Mouse (Mus musculus): ENCODE results near the gene Acadvl. TPM values are rescaled to one million over a fixed set of nuclear protein-coding genes. Genes with fewer than 3 reads are reported as not detected.
"Not testable (repeated sequence)": the region's sequence is repeated elsewhere in the genome, so short reads cannot be mapped to it uniquely, and the experiment has no call there.

Acadvl gene
- polyA plus RNA-seq, 1 experiment from 2014 or later: 51.7 TPM

DNA sequence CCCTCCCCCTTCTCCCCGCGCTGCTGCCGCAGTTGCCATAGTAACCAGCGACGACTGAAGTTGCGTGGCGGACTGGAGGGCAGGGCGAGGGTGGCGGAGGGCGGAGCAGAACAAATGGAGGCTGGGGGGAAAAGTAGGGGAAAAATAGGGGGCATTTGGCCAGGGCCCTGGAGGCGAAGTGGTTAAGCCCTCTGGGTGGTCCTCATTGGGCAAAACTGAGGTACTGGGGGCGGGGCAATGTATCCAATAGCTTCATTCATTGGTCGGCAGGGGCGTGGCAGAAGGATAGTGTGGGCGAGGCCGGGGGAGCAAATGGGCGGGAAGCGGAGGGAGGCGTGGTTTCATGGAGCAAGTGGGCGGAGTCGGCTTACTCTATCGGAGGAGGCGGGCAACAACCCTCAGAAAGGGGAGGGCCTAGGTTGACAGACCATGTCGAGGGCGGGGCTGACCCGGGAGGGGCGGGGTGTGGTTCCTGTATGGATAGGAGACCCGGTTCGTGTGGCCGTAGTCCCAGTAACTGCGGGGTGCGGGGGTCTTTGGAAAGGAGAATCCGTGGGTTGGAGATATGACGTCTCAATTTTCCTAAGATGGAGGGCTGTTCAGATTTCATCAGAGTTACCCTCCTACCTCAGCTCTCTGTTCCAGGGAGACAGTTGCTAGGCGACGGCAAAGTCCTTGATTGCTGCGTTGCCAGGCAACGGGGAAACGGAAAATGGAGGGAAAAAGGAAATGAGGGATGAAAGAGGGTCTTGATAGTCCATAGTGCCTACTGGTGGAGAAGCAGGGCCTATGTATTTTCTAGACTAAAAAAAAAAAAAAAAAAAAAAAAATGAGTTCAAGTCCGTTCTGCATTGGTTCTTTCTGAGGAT lies 6.3 kb upstream of the Acadvl start:
- Histone ChIP-seq H3K9me3 (no peaks in the 10 kb centered on the region), H3K27me3 (ENCODE audit: insufficient read depth, poor library complexity, severe bottlenecking) (no peaks in the 10 kb centered on the region), H3K4me1 (replicated peaks) (peaks cover 96% of the 10 kb centered on the region), H3K36me3 (no peaks in the 10 kb centered on the region), H3K27ac (peak overlapping the region; percentile 96), H3K4me3 (peak overlapping the region; percentile 74)
- 2% methylated on average over 40 of the region's 40 CpGs for WGBS
- peak; percentile 99 for DNase-seq (ENCODE audit: low spot score)

DNA sequence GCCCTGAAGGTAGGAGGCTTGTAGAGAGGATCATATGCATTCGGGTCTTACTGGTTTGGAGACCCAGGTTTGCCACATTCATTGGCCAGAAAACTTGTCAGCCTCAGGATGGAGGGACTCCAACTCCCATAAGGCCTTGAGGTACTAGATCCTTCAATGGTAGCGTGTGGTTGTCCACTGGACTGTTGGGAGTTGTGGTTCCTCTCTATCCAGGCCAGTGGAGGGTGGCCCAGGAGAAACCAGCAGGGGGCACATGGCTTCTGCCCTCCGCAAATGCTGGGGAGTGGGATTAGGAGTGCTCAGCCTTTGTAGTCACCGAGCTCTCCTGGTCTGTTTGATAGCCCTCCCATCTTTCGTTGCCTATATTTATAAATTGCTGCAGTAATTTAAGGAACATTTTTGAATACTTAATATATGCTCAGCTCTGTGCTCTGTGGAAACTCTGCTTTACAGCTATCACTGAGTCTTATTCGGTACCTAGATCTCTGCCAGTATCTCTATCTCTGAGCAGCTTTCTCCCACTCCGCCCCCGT lies 5.6 kb upstream of the Acadvl start:
- peak overlapping the region; percentile 96 for H3K27ac ChIP-seq
- 2% methylated on average over 8 of the region's 8 CpGs for WGBS
- H3K4me1 ChIP-seq (replicated peaks): peaks cover 89% of the 10 kb centered on the region
- H3K27me3 ChIP-seq (ENCODE audit: insufficient read depth, poor library complexity, severe bottlenecking): no peaks in the 10 kb centered on the region
- H3K4me3 ChIP-seq: peak overlapping the region; percentile 74
- H3K9me3 ChIP-seq: no peaks in the 10 kb centered on the region
- peak; percentile 86 for DNase-seq (ENCODE audit: low spot score)
- H3K36me3 ChIP-seq: no peaks in the 10 kb centered on the region

- DNase-seq (ENCODE audit: low spot score): no peak
- WGBS: 16% methylated on average over 8 of the region's 8 CpGs
- H3K27ac ChIP-seq: peak overlapping the region; percentile 96
Measured at GRCm38 (mm10) chr11:70020022-70020631, 4.9 kb upstream of the Acadvl start.

GRCm38 (mm10) chr11:70019495-70020021 lies 4.3 kb upstream of the Acadvl start:
- H3K27me3 ChIP-seq (ENCODE audit: insufficient read depth, poor library complexity, severe bottlenecking): no peaks in the 10 kb centered on the region
- peak overlapping the region; percentile 96 for H3K27ac ChIP-seq
- H3K36me3 ChIP-seq: no peaks in the 10 kb centered on the region
- H3K4me1 ChIP-seq (replicated peaks): peaks cover 87% of the 10 kb centered on the region
- no peaks in the 10 kb centered on the region for H3K9me3 ChIP-seq
- 22% methylated on average over 2 of the region's 2 CpGs for WGBS
- no peak for DNase-seq (ENCODE audit: low spot score)
- peak overlapping the region; percentile 74 for H3K4me3 ChIP-seq

More at GRCm38 (mm10) chr11:70020022-70020631, 4.9 kb upstream of the Acadvl start:
- Histone ChIP-seq H3K36me3 (no peaks in the 10 kb centered on the region), H3K4me3 (peak overlapping the region; percentile 74), H3K9me3 (no peaks in the 10 kb centered on the region), H3K4me1 (replicated peaks) (peaks cover 86% of the 10 kb centered on the region), H3K27me3 (ENCODE audit: insufficient read depth, poor library complexity, severe bottlenecking) (no peaks in the 10 kb centered on the region)

- H3K4me3 ChIP-seq: peak overlapping the region; percentile 74
- WGBS: 1% methylated on average over 25 of the region's 25 CpGs
- peak; percentile 83 for DNase-seq (ENCODE audit: low spot score)
- H3K4me1 ChIP-seq (replicated peaks): peaks cover 87% of the 10 kb centered on the region
- no peaks in the 10 kb centered on the region for H3K9me3 ChIP-seq
- H3K36me3 ChIP-seq: peaks cover 11% of the 10 kb centered on the region
- H3K27me3 ChIP-seq (ENCODE audit: insufficient read depth, poor library complexity, severe bottlenecking): no peaks in the 10 kb centered on the region
- H3K27ac ChIP-seq: peak overlapping the region; percentile 96
Measured at GRCm38 (mm10) chr11:70018131-70018990, 3.1 kb upstream of the Acadvl start.

DNA sequence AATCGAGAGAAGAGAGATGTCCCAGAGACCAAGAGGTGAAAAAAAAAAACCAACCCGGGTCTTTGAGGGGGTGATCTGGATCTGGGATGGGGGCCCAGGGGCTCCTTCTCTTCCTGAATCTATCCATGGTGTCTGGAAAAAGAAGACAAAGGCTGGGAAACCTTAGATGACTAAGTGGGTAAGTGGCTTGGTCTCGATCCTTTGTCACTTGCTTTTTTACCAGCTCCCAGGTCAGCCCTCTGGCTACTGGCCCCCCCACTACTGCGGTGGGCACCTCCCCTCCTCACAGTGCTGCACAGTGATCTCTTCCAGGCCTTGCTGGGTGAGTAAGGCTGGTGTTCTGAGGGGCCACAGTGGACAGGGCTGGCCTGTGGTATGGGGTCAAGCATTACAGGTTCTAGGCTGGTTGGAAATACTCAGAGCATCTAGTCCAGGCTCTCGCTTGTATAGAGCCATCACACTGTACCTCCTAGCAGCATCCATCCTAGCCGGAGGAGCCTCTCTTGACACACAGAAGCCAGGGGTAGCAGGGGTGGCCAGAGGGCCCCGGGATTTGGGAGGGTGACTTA lies 2.1 kb upstream of the Acadvl start:
- Histone ChIP-seq H3K27me3 (ENCODE audit: insufficient read depth, poor library complexity, severe bottlenecking) (no peaks in the 10 kb centered on the region), H3K4me3 (peak overlapping the region; percentile 74), H3K4me1 (replicated peaks) (peaks cover 79% of the 10 kb centered on the region), H3K9me3 (no peaks in the 10 kb centered on the region), H3K36me3 (peaks cover 22% of the 10 kb centered on the region), H3K27ac (peak overlapping the region; percentile 96)
- WGBS: 48% methylated on average over 7 of the region's 7 CpGs
- no peak for DNase-seq (ENCODE audit: low spot score)

- no peak for DNase-seq (ENCODE audit: low spot score)
- H3K27me3 ChIP-seq (ENCODE audit: insufficient read depth, poor library complexity, severe bottlenecking): no peaks in the 10 kb centered on the region
- peak within 1 kb of the TSS; percentile 74 for H3K4me3 ChIP-seq
- H3K27ac ChIP-seq: peak within 1 kb of the TSS; percentile 96
- WGBS: 82% methylated on average over 3 of the region's 3 CpGs
- H3K4me1 ChIP-seq (replicated peaks): peaks cover 74% of the 10 kb centered on the region
- no peaks in the 10 kb centered on the region for H3K9me3 ChIP-seq
- peaks cover 28% of the 10 kb centered on the region for H3K36me3 ChIP-seq
Measured at GRCm38 (mm10) chr11:70016669-70017068, 1.5 kb upstream of the Acadvl start, which contains the start of gene Dlg4. Dlg4 (plus strand) TSS chr11:70016942.

GRCm38 (mm10) chr11:70016177-70016576 lies 966 bp upstream of the Acadvl start:
- DNase-seq (ENCODE audit: low spot score); H3K4me3 ChIP-seq; H3K27me3 ChIP-seq (ENCODE audit: insufficient read depth, poor library complexity, severe bottlenecking); H3K9me3 ChIP-seq; H3K27ac ChIP-seq: not testable (repeated sequence)
- 85% methylated on average over 2 of the region's 2 CpGs for WGBS
- peaks cover 33% of the 10 kb centered on the region for H3K36me3 ChIP-seq
- H3K4me1 ChIP-seq (replicated peaks): peaks cover 70% of the 10 kb centered on the region

GRCm38 (mm10) chr11:70015677-70016076 lies 466 bp upstream of the Acadvl start:
- H3K36me3 ChIP-seq: peaks cover 38% of the 10 kb centered on the region
- H3K27me3 ChIP-seq (ENCODE audit: insufficient read depth, poor library complexity, severe bottlenecking): no peaks in the 10 kb centered on the region
- WGBS: 68% methylated on average over 6 of the region's 6 CpGs
- H3K9me3 ChIP-seq: no peaks in the 10 kb centered on the region
- DNase-seq (ENCODE audit: low spot score): no peak
- no peak overlapping the region; the same call in 1 of the 2 replicates for H3K27ac ChIP-seq
- H3K4me1 ChIP-seq (replicated peaks): peaks cover 66% of the 10 kb centered on the region
- H3K4me3 ChIP-seq: peak overlapping the region; percentile 57

- no peak for DNase-seq (ENCODE audit: low spot score)
- H3K27ac ChIP-seq: no peak overlapping the region; the same call in 1 of the 2 replicates
- no peaks in the 10 kb centered on the region for H3K27me3 ChIP-seq (ENCODE audit: insufficient read depth, poor library complexity, severe bottlenecking)
- no peaks in the 10 kb centered on the region for H3K9me3 ChIP-seq
- H3K4me1 ChIP-seq (replicated peaks): peaks cover 50% of the 10 kb centered on the region
- WGBS: 65% methylated on average over 5 of the region's 5 CpGs
- peak overlapping the region; percentile 20; the same call in 1 of the 2 replicates for H3K4me3 ChIP-seq
- H3K36me3 ChIP-seq: peaks cover 54% of the 10 kb centered on the region
Measured at GRCm38 (mm10) chr11:70014051-70014450, 1.2 kb downstream of the Acadvl start.

DNA sequence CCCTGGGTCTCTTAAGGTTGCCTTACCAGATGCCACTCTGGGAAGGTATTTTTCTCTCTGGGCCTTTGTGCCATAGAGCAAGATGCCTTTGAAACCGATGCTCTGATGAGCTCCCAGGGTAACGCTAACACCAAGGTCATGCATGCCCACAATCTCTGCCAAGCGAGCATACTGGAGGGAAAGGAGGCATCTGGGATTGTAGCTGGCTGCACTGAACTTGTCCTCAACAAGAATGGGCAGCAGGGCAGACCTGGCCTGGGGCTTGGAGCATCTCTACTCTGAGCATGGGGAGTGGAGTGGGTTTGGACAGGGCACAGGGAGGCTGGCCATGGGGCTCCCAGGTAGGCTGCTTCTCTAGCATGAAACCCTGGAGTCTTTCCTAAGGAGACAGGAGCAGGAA lies 1.8 kb downstream of the Acadvl start:
- Histone ChIP-seq H3K9me3 (no peaks in the 10 kb centered on the region), H3K4me1 (replicated peaks) (peaks cover 43% of the 10 kb centered on the region), H3K27me3 (ENCODE audit: insufficient read depth, poor library complexity, severe bottlenecking) (no peaks in the 10 kb centered on the region), H3K4me3 (peak overlapping the region; percentile 20; the same call in 1 of the 2 replicates), H3K36me3 (peaks cover 61% of the 10 kb centered on the region), H3K27ac (no peak overlapping the region)
- no peak for DNase-seq (ENCODE audit: low spot score)
- WGBS: 92% methylated on average over 3 of the region's 3 CpGs

DNA sequence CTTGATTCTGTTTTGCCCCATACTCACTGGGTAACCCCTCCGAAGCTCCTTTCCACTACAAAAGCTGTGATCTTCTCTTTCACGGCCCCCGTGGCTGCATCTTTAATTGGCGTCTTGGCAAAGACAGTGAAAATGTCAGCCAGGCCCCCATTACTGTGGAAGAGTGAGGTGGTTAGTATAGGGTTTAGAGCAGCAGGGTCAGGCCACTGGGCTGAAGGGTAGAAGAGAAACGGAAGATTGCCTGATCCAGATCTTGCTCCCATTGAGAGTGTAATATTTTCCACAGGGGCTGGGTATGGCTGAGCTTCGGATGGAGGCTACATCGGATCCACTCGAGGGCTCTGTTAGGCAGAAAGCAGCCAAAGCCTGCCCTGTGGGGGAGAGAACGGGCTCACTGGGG lies 2.3 kb downstream of the Acadvl start:
- no peak for DNase-seq (ENCODE audit: low spot score)
- no peak overlapping the region for H3K4me3 ChIP-seq
- no peaks in the 10 kb centered on the region for H3K27me3 ChIP-seq (ENCODE audit: insufficient read depth, poor library complexity, severe bottlenecking)
- H3K27ac ChIP-seq: no peak overlapping the region
- H3K4me1 ChIP-seq (replicated peaks): peaks cover 38% of the 10 kb centered on the region
- H3K9me3 ChIP-seq: no peaks in the 10 kb centered on the region
- H3K36me3 ChIP-seq: peaks cover 66% of the 10 kb centered on the region
- 91% methylated on average over 9 of the region's 9 CpGs for WGBS

All from hindbrain, embryonic 10.5 days (tissue).